Mouse (Mus musculus): Measurements from ENCODE around the gene Trpv4. TPM values are rescaled to one million over a fixed set of nuclear protein-coding genes. Genes with fewer than 3 reads are reported as not detected.

Trpv4 gene
- 1 to 10 TPM in 1 of 2 experiments, under 1 TPM in 1; 0.29 to 1.4 TPM for polyA plus RNA-seq (2017; shearing (Covaris generic))

GRCm38 (mm10) chr5:114658255-114658654, at the start of gene Trpv4:
TSS of gene Trpv4 (minus strand) at chr5:114658421.

GRCm38 (mm10) chr5:114707265-114708068, 49.2 kb upstream of the Trpv4 start, which contains the start of gene Tchp:
TSS of gene Tchp (plus strand) at chr5:114707760.

GRCm38 (mm10) chr5:114690633-114691567, 32.7 kb upstream of the Trpv4 start, which contains the start of gene Gltp:
TSS of gene Gltp (minus strand) at chr5:114690984.

Other genes with a start within 250 kb of the Trpv4 start
- 1 to 10 TPM; 4.3 to 6.7 TPM for gene Mmab, start 214.4 kb downstream of the Trpv4 start, polyA plus RNA-seq (2017; shearing (Covaris generic))
- 1 to 10 TPM; 4.4 to 7.9 TPM for gene Mvk, start 214.2 kb downstream of the Trpv4 start, polyA plus RNA-seq (2017; shearing (Covaris generic))
- gene Fam222a, start 90.4 kb downstream of the Trpv4 start, polyA plus RNA-seq (2017; shearing (Covaris generic)): under 1 TPM; 0.05 to 0.43 TPM
- gene Gltp, start 32.6 kb upstream of the Trpv4 start, polyA plus RNA-seq (2017; shearing (Covaris generic)): 100 to 1,000 TPM; 275 to 392 TPM
- gene Tchp, start 49.3 kb upstream of the Trpv4 start, polyA plus RNA-seq (2017; shearing (Covaris generic)): 10 to 100 TPM; 14.8 to 20.0 TPM
- 100 to 1,000 TPM; 115 to 179 TPM for gene Ankrd13a, start 116.3 kb upstream of the Trpv4 start, polyA plus RNA-seq (2017; shearing (Covaris generic))
- gene Git2, start 117.1 kb upstream of the Trpv4 start, polyA plus RNA-seq (2017; shearing (Covaris generic)): 100 to 1,000 TPM; 122 to 142 TPM
- gene 1500011B03Rik, start 165.0 kb upstream of the Trpv4 start, polyA plus RNA-seq (2017; shearing (Covaris generic)): 100 to 1,000 TPM in 1 of 2 experiments, 10 to 100 TPM in 1; 75.6 to 188 TPM
- under 1 TPM in 1 of 2 experiments, not detected in 1; 0.22 TPM for gene 4930519G04Rik, start 195.2 kb upstream of the Trpv4 start, polyA plus RNA-seq (2017; shearing (Covaris generic))
- under 1 TPM in 1 of 2 experiments, not detected in 1; 0.48 TPM for gene Gm9936, start 200.3 kb upstream of the Trpv4 start, polyA plus RNA-seq (2017; shearing (Covaris generic))
- 10 to 100 TPM; 14.1 to 19.6 TPM for gene Oasl2, start 238.5 kb upstream of the Trpv4 start, polyA plus RNA-seq (2017; shearing (Covaris generic))